Mouse (Mus musculus) frontal cortex, adult 2 months (tissue): ENCODE results near the gene Klhl21. TPM values are rescaled to one million over a fixed set of nuclear protein-coding genes. Genes with fewer than 3 reads are reported as not detected.
"Not testable (repeated sequence)": the region's sequence is repeated elsewhere in the genome, so short reads cannot be mapped to it uniquely, and the experiment has no call there.

Source experiments
- DNase-seq, 2 experiments: peaks; one replicate each; pipeline ENCODE4 v3.0.0; 2022; ENCODE audit warnings: low spot score in 1 of 2; ENCODE audit errors: extremely low spot score in 1 of 2
- polyA plus RNA-seq: library from polyadenylated mRNA; depleted of rRNA; stranded (reverse); fragments of >200 nt; gene quantifications from 2 replicates; pipeline ENCODE4 v1.2.3, GENCODE M21; 2012

Klhl21 gene
- polyA plus RNA-seq, 1 experiment: 11.2 TPM

GRCm38 (mm10) chr4:152020024-152020423, 11.4 kb downstream of the Klhl21 start:
- no peak for DNase-seq

- no peak for DNase-seq
Measured at GRCm38 (mm10) chr4:152021568-152022097, 13.0 kb downstream of the Klhl21 start.

GRCm38 (mm10) chr4:152022506-152022905, 13.9 kb downstream of the Klhl21 start:
- no peak for DNase-seq

- no peak for DNase-seq
Measured at GRCm38 (mm10) chr4:152024525-152024924, 15.9 kb downstream of the Klhl21 start.

- no peak for DNase-seq
Measured at GRCm38 (mm10) chr4:152026751-152027508, 18.3 kb downstream of the Klhl21 start.

GRCm38 (mm10) chr4:152027524-152027923, 18.9 kb downstream of the Klhl21 start, which contains the start of gene Zbtb48:
Gene Zbtb48 (minus strand): TSS chr4:152027671.
- DNase-seq: peak; percentile 96 to 97

DNA sequence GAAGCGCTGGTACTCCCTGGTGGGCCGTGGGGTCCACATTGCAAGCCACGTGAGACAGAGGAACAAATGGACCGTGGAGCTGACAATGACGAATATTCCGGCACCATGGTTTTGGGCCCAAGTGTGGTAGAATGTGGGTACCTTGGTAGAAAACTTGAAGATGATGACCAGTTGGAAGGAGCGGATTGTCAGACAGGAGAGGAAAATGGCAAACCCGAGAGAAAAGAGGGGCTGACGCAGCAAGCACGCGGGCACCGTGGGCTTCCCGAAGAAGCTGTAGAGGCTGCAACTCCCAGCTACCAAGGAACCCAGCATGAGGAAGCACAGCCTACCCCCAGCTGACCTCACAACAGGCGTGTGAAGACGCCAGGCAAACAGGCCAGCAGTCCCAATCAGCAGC, 19.9 kb downstream of the Klhl21 start:
- no peak for DNase-seq

- no peak for DNase-seq
Measured at GRCm38 (mm10) chr4:152029087-152029486, 20.5 kb downstream of the Klhl21 start.

- DNase-seq: no peak
Measured at GRCm38 (mm10) chr4:152029997-152030396, 21.4 kb downstream of the Klhl21 start.

DNA sequence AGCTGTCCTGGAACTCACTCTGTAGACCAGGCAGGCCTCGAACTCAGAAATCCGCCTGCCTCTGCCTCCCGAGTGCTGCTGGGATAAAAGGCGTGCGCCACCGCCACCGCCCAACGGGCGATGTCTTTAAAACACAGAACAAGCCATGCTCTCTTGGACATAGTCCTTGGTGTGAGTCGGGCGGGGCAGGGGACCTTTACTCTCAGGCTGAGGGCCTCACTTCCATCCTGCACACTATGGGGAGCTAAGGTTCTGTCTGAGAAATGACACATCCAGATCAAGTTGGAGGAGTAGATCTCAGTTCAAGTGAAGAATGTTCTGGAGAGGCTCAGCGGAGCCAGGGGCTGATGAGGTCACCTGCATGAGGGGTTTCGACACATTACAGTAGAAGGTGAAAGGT, 24.3 kb downstream of the Klhl21 start:
- DNase-seq: no peak

GRCm38 (mm10) chr4:152036464-152036863, 27.9 kb downstream of the Klhl21 start:
- not testable (repeated sequence) for DNase-seq

GRCm38 (mm10) chr4:152038225-152038984, 29.8 kb downstream of the Klhl21 start, which contains the start of gene Tas1r1:
Gene Tas1r1 (minus strand): TSS chr4:152038568.
- no peak for DNase-seq

GRCm38 (mm10) chr4:152038985-152039830, 30.6 kb downstream of the Klhl21 start, which contains the start of gene Nol9:
Gene Nol9 (plus strand): TSS chr4:152039321.
- peak; percentile 65 to 94 for DNase-seq

DNA sequence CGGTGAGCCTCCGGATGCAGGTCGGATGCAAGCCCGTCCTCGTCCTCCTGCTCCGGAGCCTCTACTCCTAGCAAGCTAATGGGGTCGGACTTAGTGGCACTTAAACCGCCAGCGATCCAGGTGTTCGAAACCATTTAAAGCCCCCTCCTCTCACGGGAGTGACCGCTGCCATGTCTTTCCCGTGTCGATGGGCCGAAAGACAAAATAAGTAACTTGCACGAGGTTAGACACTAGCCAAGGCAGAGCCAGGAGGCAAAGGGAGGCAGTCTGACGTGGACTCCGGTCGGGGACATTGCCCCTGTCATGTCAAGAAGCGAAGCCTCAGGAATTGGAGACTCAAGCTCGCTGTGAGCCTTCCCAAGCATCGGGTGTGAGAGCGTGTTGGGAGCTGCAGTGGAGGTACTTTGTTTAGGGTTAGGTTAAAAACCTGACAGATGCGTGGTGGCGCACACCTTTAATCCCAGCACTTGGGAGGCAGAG, 31.3 kb downstream of the Klhl21 start:
- DNase-seq: no peak

- DNase-seq: no peak
Measured at GRCm38 (mm10) chr4:152041924-152042641, 33.5 kb downstream of the Klhl21 start.

DNA sequence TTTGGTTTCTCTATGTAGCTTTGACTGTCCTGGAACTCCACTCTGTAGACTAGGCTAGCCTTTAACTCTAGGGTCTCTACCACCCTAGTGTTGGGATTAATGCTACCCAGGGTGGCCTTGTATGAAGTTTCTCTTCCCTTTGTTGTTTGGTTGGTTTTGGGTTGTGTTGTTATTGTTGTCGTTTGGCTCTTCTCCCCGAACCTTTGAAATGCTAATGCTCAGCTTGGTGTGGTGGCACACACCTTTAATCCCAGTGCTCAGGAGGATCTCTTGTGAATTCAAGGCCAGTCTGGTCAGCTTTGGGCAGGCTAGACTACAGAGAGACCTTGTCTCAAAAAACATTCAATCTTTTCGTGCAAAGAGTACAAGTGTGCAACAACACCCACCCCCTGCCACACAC, 34.6 kb downstream of the Klhl21 start:
- no peak for DNase-seq

GRCm38 (mm10) chr4:152044609-152045008, 36.0 kb downstream of the Klhl21 start:
- DNase-seq: no peak

- peak in 1 of 2 experiments; percentile 24 for DNase-seq
Measured at GRCm38 (mm10) chr4:152062390-152063110, 53.9 kb downstream of the Klhl21 start.

DNA sequence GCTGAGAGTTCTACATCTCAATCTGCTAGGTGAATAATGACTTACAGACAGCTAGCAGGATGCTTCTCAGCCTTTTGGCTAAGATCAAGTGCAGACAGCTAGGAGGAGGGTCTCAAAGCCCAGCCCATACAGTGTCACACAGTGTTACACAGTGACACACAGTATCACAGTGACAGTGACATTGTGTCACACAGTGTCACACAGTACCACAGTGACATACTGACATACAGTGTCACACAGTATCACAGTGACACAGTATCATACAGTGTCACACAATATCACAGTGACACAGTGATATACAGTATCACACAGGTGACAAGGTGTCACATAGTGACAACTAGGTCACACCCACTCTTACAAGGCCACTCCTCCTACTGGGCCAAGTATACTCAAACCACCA, 58.7 kb downstream of the Klhl21 start:
- DNase-seq: no peak
